Mouse (Mus musculus) thymus, postnatal 14 days (tissue): ENCODE results near the gene Poc1b.
A peak's percentile ranks its signal among the peaks of the same experiment; 100 is the strongest.

Source experiments
- DNase-seq: peaks from one replicate; pipeline ENCODE4 v3.0.0; 2021

Poc1b gene

GRCm38 (mm10) chr10:99232518-99233227 is 125.8 kb downstream of the Poc1b start:
- no peak for DNase-seq

GRCm38 (mm10) chr10:99234336-99234735 is 127.5 kb downstream of the Poc1b start:
- DNase-seq = no peak

DNA sequence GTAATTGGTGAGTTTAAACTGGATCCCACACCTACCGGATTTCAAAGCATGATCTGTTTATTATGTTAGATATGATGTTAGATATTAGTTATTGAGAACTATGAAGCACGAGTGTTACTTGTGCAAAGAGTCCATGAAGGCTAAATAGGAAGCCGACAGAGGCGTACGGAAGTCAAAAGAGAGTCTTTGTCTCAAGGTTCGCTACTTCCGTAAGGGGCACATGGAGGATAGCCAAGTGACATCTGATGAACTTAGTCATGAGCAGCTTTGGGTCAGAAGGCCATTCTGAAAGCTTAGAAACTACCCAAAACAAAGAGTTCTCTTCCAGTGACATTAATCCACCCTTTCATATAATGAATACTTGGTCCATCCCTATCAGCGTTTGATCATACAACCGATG is 128.2 kb downstream of the Poc1b start:
- no peak for DNase-seq

DNA sequence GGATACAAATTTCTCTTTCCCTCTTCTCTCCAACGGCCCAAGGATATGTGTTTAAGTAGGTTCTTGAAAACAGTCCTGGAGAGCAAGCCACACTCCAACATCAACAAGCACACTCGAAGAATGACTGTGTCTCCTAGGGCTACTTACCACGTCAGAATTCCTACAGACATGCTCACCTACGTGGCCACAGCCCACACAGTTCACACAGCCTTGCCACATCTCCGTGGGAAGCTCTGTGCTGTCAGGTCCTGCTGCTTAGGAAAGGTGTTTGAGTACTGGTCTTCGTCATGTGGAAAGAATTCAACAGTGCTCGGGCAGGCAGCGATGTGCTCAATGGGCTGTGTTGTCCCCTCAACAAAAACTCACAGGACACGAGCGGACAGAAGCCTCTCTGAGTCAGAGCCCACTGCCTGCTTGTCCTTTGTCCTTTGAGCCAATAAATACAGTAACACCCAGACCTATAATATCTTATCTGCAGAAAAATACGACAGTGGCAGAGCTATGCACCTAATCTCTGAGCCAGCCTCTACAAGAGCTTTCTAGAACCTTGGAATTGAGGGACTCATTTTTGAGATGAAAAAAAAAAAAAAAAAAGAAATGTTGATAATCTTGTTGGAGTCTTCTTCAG is 130.5 kb downstream of the Poc1b start:
- DNase-seq = no peak

- DNase-seq = no peak
Observed at GRCm38 (mm10) chr10:99238537-99238936, 131.7 kb downstream of the Poc1b start.

DNA sequence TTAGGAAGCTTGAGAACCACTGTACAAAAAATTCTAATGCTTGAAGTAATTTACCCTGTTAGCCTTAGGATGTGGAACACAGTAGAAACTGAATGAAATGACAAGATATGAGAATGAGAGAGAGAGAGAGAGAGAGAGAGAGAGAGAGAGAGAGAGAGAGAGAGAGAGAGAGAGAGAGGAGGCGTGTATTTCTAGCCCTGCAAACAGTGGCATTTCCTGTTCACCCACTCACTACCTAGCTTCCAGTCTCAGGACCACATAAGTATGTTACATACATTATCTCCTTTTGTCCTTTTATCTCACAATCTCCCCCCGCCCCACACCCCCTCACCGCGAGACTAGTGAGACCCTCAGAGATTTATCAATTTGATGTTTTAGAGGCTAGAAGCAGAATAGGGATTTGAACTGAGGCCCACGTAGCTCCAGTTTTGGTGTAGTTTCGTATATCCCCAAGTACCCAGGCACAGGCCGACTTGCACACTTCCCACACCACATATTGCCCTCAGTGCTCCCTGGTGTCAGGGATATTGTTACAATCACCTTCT is 134.5 kb downstream of the Poc1b start:
- peak; percentile 60 for DNase-seq

- DNase-seq = peak; percentile 73
Observed at GRCm38 (mm10) chr10:99241829-99242711, 135.2 kb downstream of the Poc1b start.

DNA sequence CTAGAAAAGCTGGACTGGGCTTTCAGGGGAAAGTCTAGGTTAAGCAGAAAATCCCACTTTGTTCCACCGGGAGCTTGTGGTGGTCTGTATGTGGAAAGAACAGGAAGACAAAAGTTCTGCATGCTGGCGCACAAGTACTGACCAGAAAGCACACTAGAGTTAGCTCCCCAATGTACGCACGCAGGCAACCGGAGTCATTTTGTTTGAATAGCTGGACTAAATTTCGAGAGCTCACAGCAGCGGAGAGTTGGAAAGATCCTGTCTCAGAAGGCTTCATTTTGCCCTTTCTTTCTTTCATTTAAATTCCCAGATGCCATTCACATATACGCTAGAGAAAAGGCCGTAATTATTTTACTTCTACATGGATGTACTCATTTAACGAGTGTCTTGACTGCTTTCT is 135.9 kb downstream of the Poc1b start:
- no peak for DNase-seq

DNA sequence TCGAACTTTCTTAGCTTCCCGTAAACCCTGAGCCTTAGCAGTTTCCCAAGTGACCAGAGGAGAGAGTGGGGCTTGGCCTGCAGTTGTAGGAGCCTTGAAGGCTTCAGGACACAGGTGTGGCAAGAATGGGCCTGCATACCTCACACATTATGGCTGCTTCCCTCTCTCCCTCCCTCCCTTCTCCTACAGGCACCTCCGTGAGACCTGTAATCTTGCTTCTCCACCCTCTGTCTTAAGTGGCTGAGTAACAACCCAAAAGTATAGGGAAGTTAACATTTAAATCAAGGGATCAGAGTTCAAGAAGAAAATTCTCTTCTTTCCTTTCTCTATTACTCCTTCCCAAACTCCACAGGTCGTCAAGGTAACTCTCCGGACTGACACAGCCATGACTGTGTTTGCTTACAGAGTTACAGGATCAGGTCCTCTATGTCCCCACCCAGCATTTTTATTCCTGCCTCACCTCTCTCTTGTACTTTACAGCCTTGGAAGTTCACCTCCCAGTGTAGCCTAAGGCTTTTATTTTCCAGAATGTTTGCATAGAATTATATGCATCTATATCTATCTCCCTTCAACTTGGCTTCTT is 137.2 kb downstream of the Poc1b start:
- DNase-seq = no peak

DNA sequence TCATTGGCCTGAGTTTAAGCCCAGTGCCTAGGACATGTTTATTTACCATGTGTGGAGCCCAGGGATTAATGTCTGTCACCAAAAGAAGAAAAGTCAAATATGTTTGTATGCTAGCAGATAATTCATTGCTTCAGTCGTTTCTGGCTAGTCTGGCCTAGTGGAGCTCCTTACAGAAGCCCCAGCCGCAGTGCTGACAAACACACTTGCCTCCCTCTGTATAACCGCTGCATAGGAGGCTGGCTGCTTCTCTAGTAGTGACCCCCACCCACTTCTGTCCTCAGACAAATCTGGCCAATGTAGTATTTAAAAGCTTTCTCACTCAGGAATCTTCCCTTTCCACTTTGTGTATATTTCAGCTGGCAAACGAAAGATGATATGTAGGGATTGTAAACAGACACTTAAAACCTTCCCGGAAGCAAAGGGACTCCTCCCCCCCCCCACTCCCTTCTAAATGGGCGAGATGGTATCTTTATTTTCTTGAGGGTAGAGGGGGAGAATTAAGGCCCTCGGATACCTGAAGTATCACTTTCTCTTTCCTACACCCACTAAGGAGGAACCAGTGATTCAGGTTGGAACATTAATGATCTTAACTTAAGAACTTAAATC is 137.9 kb downstream of the Poc1b start:
- no peak for DNase-seq

DNA sequence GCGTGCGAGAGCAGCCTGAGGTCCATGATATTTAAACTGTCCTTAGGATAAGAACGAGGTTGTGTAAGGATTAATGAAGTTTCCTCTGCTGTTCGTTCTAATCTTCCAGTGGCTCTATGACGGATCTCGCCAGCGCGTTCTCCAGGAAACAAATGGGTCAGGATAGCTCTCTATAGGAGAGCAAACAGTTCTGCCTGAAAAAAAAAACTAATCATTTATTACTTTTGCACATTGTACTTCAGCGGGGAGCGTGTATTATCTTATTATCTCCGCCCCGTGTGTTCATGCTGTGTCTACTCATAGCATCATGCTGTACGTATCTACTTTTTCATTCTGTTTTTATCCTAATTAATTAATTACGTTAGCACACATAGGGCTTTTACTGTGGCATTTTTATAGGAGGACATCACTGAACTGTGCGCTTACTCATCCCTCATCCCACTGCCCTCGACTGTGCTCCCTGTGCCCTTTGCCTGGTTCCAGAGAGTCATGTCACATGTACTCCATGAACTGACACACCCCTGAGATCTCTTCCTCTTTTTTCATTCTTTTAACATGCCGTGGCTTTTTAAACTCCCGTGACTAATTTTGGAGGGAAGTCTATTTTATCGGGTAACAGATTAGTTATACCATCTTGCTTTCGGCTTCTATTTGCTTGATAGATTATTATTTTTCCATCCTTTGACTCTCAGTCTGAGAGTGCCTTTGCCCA is 140.1 kb downstream of the Poc1b start:
- DNase-seq = no peak
